Mouse (Mus musculus) intestine, embryonic 16.5 days (tissue): ENCODE measurements around the gene Il1rap. TPM values are rescaled to one million over a fixed set of nuclear protein-coding genes. Genes with fewer than 3 reads are reported as not detected.

Experiments
- ATAC-seq: fragments of 200-750 bp; cut with Nextera tagmentation; 2 replicates; pipeline ENCODE4 v1.8.0; 2017; ENCODE audit warnings: moderate TSS enrichment, moderate library complexity
- H3K27ac ChIP-seq: fragments of 300-500 bp; sonication (generic); 2 replicates; pipeline ENCODE4 v1.5.1; 2014; ENCODE audit warnings: mild to moderate bottlenecking, low read length
- H3K27me3 ChIP-seq: fragments of 300-500 bp; sonication (generic); replicated peaks from 2 replicates; pipeline ENCODE4 v1.6.1; 2014; ENCODE audit warnings: low read length, control low read depth, mixed read lengths; ENCODE audit not compliant: control insufficient read depth, insufficient read depth
- H3K36me3 ChIP-seq: fragments of 300-500 bp; sonication (generic); 2 replicates; pipeline ENCODE4 v1.6.1; 2014; ENCODE audit warnings: low read length, control low read depth; ENCODE audit not compliant: control insufficient read depth, insufficient read depth
- H3K4me1 ChIP-seq: fragments of 300-500 bp; sonication (generic); 2 replicates; pipeline ENCODE4 v1.6.1; 2014; ENCODE audit warnings: low read length, control low read depth, mixed read lengths; ENCODE audit not compliant: control insufficient read depth, insufficient read depth
- H3K4me2 ChIP-seq: fragments of 300-500 bp; sonication (generic); 2 replicates; pipeline ENCODE4 v1.6.1; 2014; ENCODE audit warnings: low read depth, low read length, control low read depth
- H3K4me3 ChIP-seq: fragments of 300-500 bp; sonication (generic); 2 replicates; pipeline ENCODE4 v1.5.1; 2014; ENCODE audit warnings: mild to moderate bottlenecking, low read length
- H3K9ac ChIP-seq: fragments of 300-500 bp; sonication (generic); 2 replicates; pipeline ENCODE4 v1.6.1; 2014; ENCODE audit warnings: low read depth, low read length
- H3K9me3 ChIP-seq: fragments of 300-500 bp; sonication (generic); 2 replicates; pipeline ENCODE4 v1.6.1; 2016; ENCODE audit warnings: low read length, control low read depth; ENCODE audit not compliant: control insufficient read depth
- WGBS: fragments of 180-500 bp; shearing (Covaris S2); extraction: QIAGEN DNeasy Blood & Tissue Kit; methylation state at CpG from one replicate; pipeline ENCODE4 v1.1.7; 2014; 5-methylcytosine and 5-hydroxymethylcytosine counted together
- polyA plus RNA-seq: library from polyadenylated mRNA; unstranded; fragments of >200 nt; fragmentation: Nextera tagmentation; extraction: Ambion mirVana; gene quantifications from 2 replicates; pipeline ENCODE4 v1.2.1, GENCODE M21; 2015

Il1rap gene
- polyA plus RNA-seq, 1 experiment from 2014 or later = 4.6 TPM

- Histone ChIP-seq H3K4me3 (no peak overlapping the region), H3K4me1 (no peaks in the 10 kb centered on the region), H3K27me3 (no peaks in the 10 kb centered on the region), H3K9ac (no peak overlapping the region), H3K4me2 (no peak overlapping the region), H3K36me3 (no peaks in the 10 kb centered on the region), H3K9me3 (no peaks in the 10 kb centered on the region), H3K27ac (no peak overlapping the region)
- 74% methylated on average over 6 of the region's 6 CpGs for WGBS
- ATAC-seq = no peak
These were observed 124.3 kb downstream of the Il1rap start for GRCm38 (mm10) chr16:26705658-26706371.

GRCm38 (mm10) chr16:26706503-26706902 lies 125.0 kb downstream of the Il1rap start:
- no peak for ATAC-seq

GRCm38 (mm10) chr16:26710922-26711321 lies 129.4 kb downstream of the Il1rap start:
- Histone ChIP-seq H3K4me3 (no peak overlapping the region), H3K4me1 (no peaks in the 10 kb centered on the region), H3K36me3 (no peaks in the 10 kb centered on the region), H3K4me2 (no peak overlapping the region), H3K9me3 (no peaks in the 10 kb centered on the region), H3K27ac (no peak overlapping the region), H3K9ac (no peak overlapping the region), H3K27me3 (no peaks in the 10 kb centered on the region)
- ATAC-seq = no peak
- WGBS = 87% methylated on average over 3 of the region's 3 CpGs

More at GRCm38 (mm10) chr16:26706503-26706902, 125.0 kb downstream of the Il1rap start:
- no peaks in the 10 kb centered on the region for H3K4me1 ChIP-seq
- 71% methylated on average over 2 of the region's 2 CpGs for WGBS
- H3K27me3 ChIP-seq = no peaks in the 10 kb centered on the region
- H3K9me3 ChIP-seq = no peaks in the 10 kb centered on the region
- H3K4me3 ChIP-seq = no peak overlapping the region
- H3K36me3 ChIP-seq = no peaks in the 10 kb centered on the region
- no peak overlapping the region for H3K27ac ChIP-seq
- H3K4me2 ChIP-seq = no peak overlapping the region
- no peak overlapping the region for H3K9ac ChIP-seq

GRCm38 (mm10) chr16:26713538-26714316 lies 132.2 kb downstream of the Il1rap start:
- ATAC-seq = no peak
- Histone ChIP-seq H3K4me3 (no peak overlapping the region), H3K4me1 (no peaks in the 10 kb centered on the region), H3K9me3 (no peaks in the 10 kb centered on the region), H3K4me2 (no peak overlapping the region), H3K36me3 (no peaks in the 10 kb centered on the region), H3K27ac (no peak overlapping the region), H3K9ac (no peak overlapping the region), H3K27me3 (no peaks in the 10 kb centered on the region)
- 84% methylated on average over 5 of the region's 5 CpGs for WGBS

GRCm38 (mm10) chr16:26722464-26722863 lies 141.0 kb downstream of the Il1rap start:
- Histone ChIP-seq H3K36me3 (no peaks in the 10 kb centered on the region), H3K9ac (no peak overlapping the region), H3K9me3 (no peaks in the 10 kb centered on the region), H3K27me3 (no peaks in the 10 kb centered on the region), H3K4me3 (no peak overlapping the region), H3K4me2 (no peak overlapping the region), H3K27ac (no peak overlapping the region), H3K4me1 (no peaks in the 10 kb centered on the region)
- ATAC-seq = no peak
- 73% methylated on average over 11 of the region's 11 CpGs for WGBS

- no peaks in the 10 kb centered on the region for H3K36me3 ChIP-seq
- no peak for ATAC-seq
- no peak overlapping the region for H3K27ac ChIP-seq
- no peak overlapping the region for H3K9ac ChIP-seq
- H3K4me2 ChIP-seq = no peak overlapping the region
- no peaks in the 10 kb centered on the region for H3K27me3 ChIP-seq
- no peaks in the 10 kb centered on the region for H3K4me1 ChIP-seq
- 69% methylated on average over 5 of the region's 5 CpGs for WGBS
- H3K4me3 ChIP-seq = no peak overlapping the region
- H3K9me3 ChIP-seq = no peaks in the 10 kb centered on the region
These were observed 142.6 kb downstream of the Il1rap start for GRCm38 (mm10) chr16:26723952-26724747.

GRCm38 (mm10) chr16:26728139-26728538 lies 146.6 kb downstream of the Il1rap start:
- no peak for ATAC-seq
- no peak overlapping the region for H3K4me2 ChIP-seq
- WGBS = 67% methylated on average over 3 of the region's 3 CpGs

GRCm38 (mm10) chr16:26730941-26731340 lies 149.4 kb downstream of the Il1rap start:
- Histone ChIP-seq H3K27me3 (no peaks in the 10 kb centered on the region), H3K9me3 (no peaks in the 10 kb centered on the region), H3K4me1 (no peaks in the 10 kb centered on the region), H3K4me2 (no peak overlapping the region), H3K4me3 (no peak overlapping the region), H3K27ac (no peak overlapping the region), H3K36me3 (no peaks in the 10 kb centered on the region), H3K9ac (no peak overlapping the region)
- ATAC-seq = no peak
- WGBS = 80% methylated on average over 1 of the region's 1 CpGs

More at GRCm38 (mm10) chr16:26728139-26728538, 146.6 kb downstream of the Il1rap start:
- no peaks in the 10 kb centered on the region for H3K4me1 ChIP-seq
- H3K9ac ChIP-seq = no peak overlapping the region
- no peaks in the 10 kb centered on the region for H3K9me3 ChIP-seq
- no peak overlapping the region for H3K4me3 ChIP-seq
- no peak overlapping the region for H3K27ac ChIP-seq
- H3K36me3 ChIP-seq = no peaks in the 10 kb centered on the region
- H3K27me3 ChIP-seq = no peaks in the 10 kb centered on the region

GRCm38 (mm10) chr16:26732566-26732965 lies 151.1 kb downstream of the Il1rap start:
- Histone ChIP-seq H3K9ac (no peak overlapping the region), H3K27me3 (no peaks in the 10 kb centered on the region), H3K4me1 (no peaks in the 10 kb centered on the region), H3K9me3 (no peaks in the 10 kb centered on the region), H3K27ac (no peak overlapping the region), H3K4me2 (no peak overlapping the region), H3K4me3 (no peak overlapping the region), H3K36me3 (no peaks in the 10 kb centered on the region)
- no peak for ATAC-seq
- 80% methylated on average over 3 of the region's 3 CpGs for WGBS
